Mouse (Mus musculus) forebrain, embryonic 15.5 days (tissue): ENCODE measurements around the gene Fam173a. TPM values are rescaled to one million over a fixed set of nuclear protein-coding genes. Genes with fewer than 3 reads are reported as not detected.

ENCODE experiments used
- ATAC-seq: fragments of 200-750 bp; cut with Nextera tagmentation; replicated peaks from 2 replicates; pipeline ENCODE4 v1.8.0; 2017; ENCODE audit warnings: mild to moderate bottlenecking, moderate TSS enrichment, moderate library complexity
- H3K27ac ChIP-seq: fragments of 300-500 bp; sonication (generic); replicated peaks from 2 replicates; pipeline ENCODE4 v1.5.1; 2015; ENCODE audit warnings: mild to moderate bottlenecking, inconsistent platforms
- H3K27me3 ChIP-seq: fragments of 300-500 bp; sonication (generic); 2 replicates; pipeline ENCODE4 v1.6.1; 2015; ENCODE audit warnings: inconsistent platforms
- H3K36me3 ChIP-seq: fragments of 300-500 bp; sonication (generic); 2 replicates; pipeline ENCODE4 v1.6.1; 2015; ENCODE audit warnings: mild to moderate bottlenecking, inconsistent platforms
- H3K4me1 ChIP-seq: fragments of 300-500 bp; sonication (generic); 2 replicates; pipeline ENCODE4 v1.6.1; 2015; ENCODE audit warnings: inconsistent platforms
- H3K4me2 ChIP-seq: fragments of 300-500 bp; sonication (generic); replicated peaks from 2 replicates; pipeline ENCODE4 v1.6.1; 2015; ENCODE audit warnings: mild to moderate bottlenecking, inconsistent platforms
- H3K4me3 ChIP-seq: fragments of 300-500 bp; sonication (generic); 2 replicates; pipeline ENCODE4 v1.5.1; 2015; ENCODE audit warnings: mild to moderate bottlenecking, inconsistent platforms
- H3K9ac ChIP-seq: fragments of 300-500 bp; sonication (generic); replicated peaks from 2 replicates; pipeline ENCODE4 v1.6.1; 2015; ENCODE audit warnings: mild to moderate bottlenecking, inconsistent platforms
- H3K9me3 ChIP-seq: fragments of 300-500 bp; sonication (generic); 2 replicates; pipeline ENCODE4 v1.6.1; 2016; ENCODE audit warnings: inconsistent platforms
- WGBS: fragments of 180-500 bp; shearing (Covaris S2); methylation state at CpG from one replicate; pipeline ENCODE4 v1.1.7; 2015; ENCODE audit warnings: mixed read lengths; 5-methylcytosine and 5-hydroxymethylcytosine counted together
- polyA plus RNA-seq: library from polyadenylated mRNA; unstranded; fragments of >200 nt; fragmentation: Nextera tagmentation; extraction: Ambion mirVana; gene quantifications from 2 replicates; pipeline ENCODE4 v1.2.1, GENCODE M21; 2015

Gene Fam173a
- polyA plus RNA-seq, 1 experiment from 2014 or later: 71.4 TPM

GRCm38 (mm10) chr17:25773549-25774120 is 19.1 kb downstream of the Fam173a start, which contains the start of gene Narfl:
Gene Narfl, plus strand, starts transcription at chr17:25773776.
- H3K4me3 ChIP-seq: peak within 1 kb of the TSS; percentile 68
- H3K9me3 ChIP-seq: no peaks in the 10 kb centered on the region
- peak within 1 kb of the TSS; percentile 72 for H3K4me2 ChIP-seq
- WGBS: under 1% methylated on average over 37 of the region's 37 CpGs
- peaks cover 3% of the 10 kb centered on the region; the same call in 1 of the 2 replicates for H3K36me3 ChIP-seq
- ATAC-seq: peak; percentile 88
- H3K9ac ChIP-seq: peak within 1 kb of the TSS; percentile 78
- peaks cover 14% of the 10 kb centered on the region for H3K4me1 ChIP-seq
- no peaks in the 10 kb centered on the region for H3K27me3 ChIP-seq
- H3K27ac ChIP-seq: no peak within 1 kb of the TSS

- no peak overlapping the region for H3K27ac ChIP-seq
- no peak overlapping the region for H3K9ac ChIP-seq
- ATAC-seq: no peak
- no peaks in the 10 kb centered on the region for H3K9me3 ChIP-seq
- H3K4me1 ChIP-seq: peaks cover 13% of the 10 kb centered on the region
- WGBS: 50% methylated on average over 9 of the region's 9 CpGs
- no peaks in the 10 kb centered on the region for H3K27me3 ChIP-seq
- H3K4me3 ChIP-seq: no peak overlapping the region
- no peak overlapping the region for H3K4me2 ChIP-seq
- no peaks in the 10 kb centered on the region for H3K36me3 ChIP-seq
Measured at GRCm38 (mm10) chr17:25769331-25769730, 23.4 kb downstream of the Fam173a start.

- Histone ChIP-seq H3K9ac (no peak overlapping the region), H3K27me3 (no peaks in the 10 kb centered on the region), H3K36me3 (no peaks in the 10 kb centered on the region), H3K4me1 (peaks cover 5% of the 10 kb centered on the region; the same call in 1 of the 2 replicates), H3K9me3 (no peaks in the 10 kb centered on the region), H3K4me3 (no peak overlapping the region), H3K27ac (no peak overlapping the region), H3K4me2 (no peak overlapping the region)
- no peak for ATAC-seq
- WGBS: 10% methylated on average over 5 of the region's 5 CpGs
Measured at GRCm38 (mm10) chr17:25765886-25766285, 26.8 kb downstream of the Fam173a start.

GRCm38 (mm10) chr17:25762591-25762990 is 30.1 kb downstream of the Fam173a start:
- no peak for ATAC-seq
- WGBS: 52% methylated on average over 3 of the region's 3 CpGs
- Histone ChIP-seq H3K4me3 (no peak overlapping the region), H3K4me2 (no peak overlapping the region), H3K9me3 (no peaks in the 10 kb centered on the region), H3K27ac (no peak overlapping the region), H3K27me3 (no peaks in the 10 kb centered on the region), H3K36me3 (no peaks in the 10 kb centered on the region), H3K9ac (no peak overlapping the region), H3K4me1 (peaks cover 5% of the 10 kb centered on the region; the same call in 1 of the 2 replicates)

GRCm38 (mm10) chr17:25761561-25761970 is 31.1 kb downstream of the Fam173a start:
- no peak overlapping the region for H3K4me2 ChIP-seq
- H3K36me3 ChIP-seq: no peaks in the 10 kb centered on the region
- H3K9me3 ChIP-seq: no peaks in the 10 kb centered on the region
- no peak overlapping the region for H3K9ac ChIP-seq
- peaks cover 5% of the 10 kb centered on the region; the same call in 1 of the 2 replicates for H3K4me1 ChIP-seq
- ATAC-seq: no peak
- no peak overlapping the region for H3K27ac ChIP-seq
- no peak overlapping the region for H3K4me3 ChIP-seq
- WGBS: 58% methylated on average over 4 of the region's 4 CpGs
- H3K27me3 ChIP-seq: no peaks in the 10 kb centered on the region

GRCm38 (mm10) chr17:25760148-25760547 is 32.6 kb downstream of the Fam173a start:
- 81% methylated on average over 8 of the region's 8 CpGs for WGBS
- Histone ChIP-seq H3K4me1 (no peaks in the 10 kb centered on the region), H3K9me3 (no peaks in the 10 kb centered on the region), H3K27ac (no peak overlapping the region), H3K27me3 (no peaks in the 10 kb centered on the region), H3K9ac (no peak overlapping the region), H3K36me3 (no peaks in the 10 kb centered on the region), H3K4me3 (no peak overlapping the region), H3K4me2 (no peak overlapping the region)
- ATAC-seq: no peak

- H3K4me1 ChIP-seq: no peaks in the 10 kb centered on the region
- H3K4me3 ChIP-seq: no peak overlapping the region
- H3K27ac ChIP-seq: no peak overlapping the region
- H3K4me2 ChIP-seq: no peak overlapping the region
- no peaks in the 10 kb centered on the region for H3K36me3 ChIP-seq
- H3K27me3 ChIP-seq: no peaks in the 10 kb centered on the region
- H3K9me3 ChIP-seq: no peaks in the 10 kb centered on the region
- no peak overlapping the region for H3K9ac ChIP-seq
- 81% methylated on average over 3 of the region's 3 CpGs for WGBS
- ATAC-seq: no peak
Measured at GRCm38 (mm10) chr17:25757691-25758090, 35.0 kb downstream of the Fam173a start.

GRCm38 (mm10) chr17:25756378-25757242 is 36.1 kb downstream of the Fam173a start:
- no peak overlapping the region for H3K4me3 ChIP-seq
- ATAC-seq: no peak
- H3K4me2 ChIP-seq: no peak overlapping the region
- H3K9me3 ChIP-seq: no peaks in the 10 kb centered on the region
- no peak overlapping the region for H3K9ac ChIP-seq
- H3K27ac ChIP-seq: no peak overlapping the region
- 78% methylated on average over 9 of the region's 9 CpGs for WGBS
- no peaks in the 10 kb centered on the region for H3K27me3 ChIP-seq
- no peaks in the 10 kb centered on the region for H3K36me3 ChIP-seq
- peaks cover 1% of the 10 kb centered on the region; the same call in 1 of the 2 replicates for H3K4me1 ChIP-seq

GRCm38 (mm10) chr17:25755627-25756377 is 36.9 kb downstream of the Fam173a start:
- 59% methylated on average over 4 of the region's 4 CpGs for WGBS

GRCm38 (mm10) chr17:25755086-25755485 is 37.6 kb downstream of the Fam173a start:
- WGBS: 77% methylated on average over 4 of the region's 4 CpGs

More at GRCm38 (mm10) chr17:25755627-25756377, 36.9 kb downstream of the Fam173a start:
- Histone ChIP-seq H3K9ac (no peak overlapping the region), H3K27ac (no peak overlapping the region), H3K9me3 (no peaks in the 10 kb centered on the region), H3K4me1 (peaks cover 6% of the 10 kb centered on the region; the same call in 1 of the 2 replicates), H3K36me3 (no peaks in the 10 kb centered on the region), H3K4me3 (no peak overlapping the region), H3K27me3 (no peaks in the 10 kb centered on the region), H3K4me2 (no peak overlapping the region)
- ATAC-seq: no peak

GRCm38 (mm10) chr17:25754241-25754640 is 38.5 kb downstream of the Fam173a start, which contains the start of gene Msln:
Gene Msln, minus strand, starts transcription at chr17:25754378.
- Histone ChIP-seq H3K27me3 (no peaks in the 10 kb centered on the region), H3K4me2 (no peak within 1 kb of the TSS), H3K27ac (no peak within 1 kb of the TSS), H3K4me1 (peaks cover 6% of the 10 kb centered on the region; the same call in 1 of the 2 replicates), H3K4me3 (no peak within 1 kb of the TSS), H3K9me3 (no peaks in the 10 kb centered on the region), H3K9ac (no peak within 1 kb of the TSS), H3K36me3 (no peaks in the 10 kb centered on the region)
- whole genome bisulfite sequencing: 79% methylated on average over 9 of the region's 9 CpGs
- no peak for ATAC-seq

More at GRCm38 (mm10) chr17:25755086-25755485, 37.6 kb downstream of the Fam173a start:
- Histone ChIP-seq H3K9ac (no peak overlapping the region), H3K4me3 (no peak overlapping the region), H3K27me3 (no peaks in the 10 kb centered on the region), H3K9me3 (no peaks in the 10 kb centered on the region), H3K4me2 (no peak overlapping the region), H3K36me3 (no peaks in the 10 kb centered on the region), H3K4me1 (peaks cover 6% of the 10 kb centered on the region; the same call in 1 of the 2 replicates), H3K27ac (no peak overlapping the region)
- no peak for ATAC-seq
